Mouse (Mus musculus) embryo, embryonic 10 days (tissue): ENCODE data around the gene Tex264.
"Not testable (repeated sequence)": the region's sequence is repeated elsewhere in the genome, so short reads cannot be mapped to it uniquely, and the experiment has no call there.

Experiments
- DNase-seq: peaks from one replicate; pipeline ENCODE4 v3.0.0-alpha.2; 2015; ENCODE audit warnings: low spot score

Tex264 gene

DNA sequence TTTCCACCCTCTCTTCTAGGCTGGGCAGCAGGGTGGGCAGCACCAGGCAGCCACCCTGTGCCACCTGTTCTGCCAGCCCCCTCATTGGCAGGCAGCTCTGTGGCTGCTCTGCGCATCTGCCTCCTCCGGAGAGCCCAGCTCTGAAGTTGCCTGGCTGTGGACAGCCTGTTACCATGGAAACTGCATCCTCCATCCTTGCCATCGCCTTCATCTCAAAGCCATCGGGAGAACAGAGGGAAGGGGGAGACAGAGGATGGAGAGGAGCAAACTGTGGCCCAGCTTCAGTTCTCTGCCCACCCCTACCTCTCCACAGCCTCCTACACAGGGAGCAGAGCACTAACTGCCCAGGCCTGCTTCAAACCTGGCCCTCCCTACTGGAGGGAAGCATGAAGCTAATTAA, 21.3 kb downstream of the Tex264 start:
- DNase-seq: no peak

DNA sequence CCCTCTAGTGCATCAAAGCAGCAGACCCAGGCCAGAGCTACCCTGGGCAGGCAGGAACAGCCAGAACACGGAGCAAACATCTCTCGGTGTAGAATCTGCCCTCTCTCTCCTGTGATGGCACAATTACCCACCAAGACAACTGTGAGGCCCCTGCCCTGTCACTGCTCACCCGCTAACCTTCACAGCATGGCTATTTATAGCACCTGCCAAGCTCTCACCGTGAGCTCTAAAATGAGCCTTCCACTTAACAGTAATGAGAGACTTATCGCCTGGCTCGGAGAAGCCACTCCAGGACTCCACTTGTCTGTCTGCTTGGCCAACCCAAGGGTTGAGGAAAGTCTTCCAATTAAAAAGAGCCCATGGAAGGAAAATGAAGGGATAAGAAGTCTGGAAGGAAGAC, 22.5 kb downstream of the Tex264 start:
- no peak for DNase-seq

DNA sequence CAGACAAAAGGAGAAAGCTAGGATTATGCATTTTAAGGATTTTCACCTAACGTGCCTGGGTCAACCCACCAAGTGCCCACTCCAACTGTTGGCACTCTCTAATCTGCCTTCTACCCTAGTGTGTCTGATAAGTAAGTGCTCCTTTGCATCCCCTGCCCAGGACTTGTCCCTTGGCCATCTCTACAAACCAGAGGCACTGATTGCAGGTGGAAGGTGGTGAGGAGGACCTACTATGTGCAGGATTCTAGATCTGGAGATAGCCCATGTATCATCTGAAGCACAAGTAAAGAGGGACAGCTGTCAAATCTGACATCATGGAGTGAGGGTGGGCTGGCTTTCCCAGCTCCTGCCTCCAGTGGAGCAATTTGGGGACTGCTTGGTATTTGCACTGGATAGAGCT, 25.8 kb downstream of the Tex264 start:
- DNase-seq: no peak

DNA sequence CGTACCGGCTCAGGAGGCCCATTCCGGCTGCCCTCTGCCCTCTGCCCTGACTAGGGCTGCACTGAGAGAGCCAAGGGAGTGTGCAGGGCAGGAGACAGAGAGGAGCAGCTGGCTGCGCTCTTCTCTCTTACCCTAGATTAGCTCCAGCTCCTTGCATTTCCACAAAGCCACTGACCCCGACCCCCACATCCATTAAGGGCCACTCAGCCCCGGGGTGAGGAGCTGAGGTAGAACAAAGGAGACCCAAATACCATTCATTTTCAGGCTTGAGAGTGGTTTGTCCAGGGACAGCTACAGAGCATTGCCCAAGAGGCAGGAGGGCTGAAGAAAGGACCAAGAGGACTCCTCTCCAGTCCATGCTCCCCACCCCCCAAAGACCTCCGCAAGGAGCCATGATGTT, 26.3 kb downstream of the Tex264 start:
- DNase-seq: peak; percentile 58

GRCm38 (mm10) chr9:106657592-106657991, 28.1 kb downstream of the Tex264 start:
- DNase-seq: no peak

GRCm38 (mm10) chr9:106656820-106657219, 28.9 kb downstream of the Tex264 start:
- no peak for DNase-seq

DNA sequence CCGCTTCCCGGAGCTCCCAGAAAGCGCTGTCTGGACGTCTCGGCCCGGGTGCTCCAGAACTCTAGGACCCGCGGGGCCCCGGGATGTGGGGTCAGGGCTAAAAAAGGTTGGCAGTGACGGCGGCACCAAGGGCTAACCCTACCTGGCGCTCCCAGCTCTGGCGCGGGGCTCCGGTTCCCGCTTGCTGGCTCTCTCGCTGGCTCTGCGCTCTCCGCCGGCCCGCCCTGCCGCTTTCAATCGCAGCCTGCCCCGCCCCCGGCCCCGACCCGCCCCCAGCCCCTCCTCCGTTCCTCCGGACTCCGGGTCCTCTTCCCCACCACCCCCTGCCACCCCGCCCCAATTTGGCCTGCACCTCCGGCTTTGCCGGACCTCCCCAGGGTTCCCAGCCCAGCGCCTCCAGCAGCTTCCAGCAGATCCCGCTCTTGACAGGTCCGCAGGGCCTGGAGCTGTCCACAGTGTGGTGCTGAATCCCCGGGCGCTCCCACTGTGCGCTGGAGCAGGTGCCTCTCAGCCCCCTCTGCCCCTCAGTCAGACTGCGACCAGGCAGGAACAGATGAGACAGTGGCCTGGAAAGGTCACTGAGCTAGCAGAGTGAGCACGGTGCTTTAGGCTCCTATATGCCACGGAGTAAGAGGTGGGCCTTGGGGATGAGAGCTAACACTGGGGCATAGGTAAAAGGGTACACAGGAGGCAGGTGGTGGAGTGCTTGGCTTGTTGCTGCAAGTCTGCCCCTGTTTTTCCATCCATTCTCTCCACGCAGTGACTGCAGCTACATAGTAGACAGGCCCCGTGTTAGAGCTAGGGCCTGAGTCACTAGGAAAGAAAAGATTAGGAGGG, 29.6 kb downstream of the Tex264 start, which contains the start of gene Grm2:
Grm2 (minus strand) TSS at position 199 of the 837 bp plus-strand sequence.
- DNase-seq: peak; percentile 82

DNA sequence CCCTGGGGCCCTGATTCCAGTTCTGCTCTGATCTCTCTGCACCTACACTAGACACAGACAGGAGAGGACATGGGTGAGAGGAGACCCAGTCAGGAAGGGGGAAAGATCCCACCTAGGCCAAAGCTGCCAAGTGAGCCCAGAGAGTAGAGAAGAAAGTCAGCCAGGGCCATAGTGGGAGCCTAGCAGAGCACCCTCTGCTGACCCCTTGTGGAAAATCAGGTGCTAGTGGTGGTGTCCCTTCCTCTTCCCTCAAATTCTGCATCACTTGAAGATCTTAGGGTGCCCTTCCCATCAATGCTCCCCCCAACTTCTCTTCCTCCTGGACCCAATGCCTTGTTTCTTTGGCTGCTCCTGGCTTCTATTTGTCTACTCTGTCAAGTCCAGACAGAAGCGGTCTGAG, 33.0 kb downstream of the Tex264 start:
- DNase-seq: no peak

- DNase-seq: no peak
Observed at GRCm38 (mm10) chr9:106647226-106647625, 38.5 kb downstream of the Tex264 start.

- DNase-seq: no peak
Observed at GRCm38 (mm10) chr9:106645684-106646271, 39.9 kb downstream of the Tex264 start.

- peak; percentile 26 for DNase-seq
Observed at GRCm38 (mm10) chr9:106643787-106644186, 41.9 kb downstream of the Tex264 start.

GRCm38 (mm10) chr9:106643128-106643527, 42.6 kb downstream of the Tex264 start:
- DNase-seq: peak; percentile 91

DNA sequence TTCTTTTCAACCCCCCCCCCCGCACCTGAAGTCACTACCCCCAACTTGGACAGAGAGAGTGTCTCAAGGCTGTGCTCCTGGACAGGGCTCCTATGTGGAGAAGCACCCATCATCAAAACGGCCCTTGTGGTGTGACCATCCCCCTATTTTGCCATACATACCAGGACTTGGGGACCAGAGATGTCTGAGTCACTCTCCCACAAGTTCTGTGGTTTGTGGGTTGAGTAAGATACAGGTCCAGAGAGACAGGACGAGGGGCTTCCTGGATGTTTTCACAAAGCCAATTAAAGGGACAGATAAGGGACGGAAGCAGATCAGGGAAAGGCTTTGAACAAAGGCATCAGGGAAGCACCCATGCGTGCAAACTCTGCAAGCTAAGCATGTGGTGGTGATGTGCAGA, 44.4 kb downstream of the Tex264 start:
- no peak for DNase-seq

- no peak for DNase-seq
Observed at GRCm38 (mm10) chr9:106638154-106638553, 47.6 kb downstream of the Tex264 start.

DNA sequence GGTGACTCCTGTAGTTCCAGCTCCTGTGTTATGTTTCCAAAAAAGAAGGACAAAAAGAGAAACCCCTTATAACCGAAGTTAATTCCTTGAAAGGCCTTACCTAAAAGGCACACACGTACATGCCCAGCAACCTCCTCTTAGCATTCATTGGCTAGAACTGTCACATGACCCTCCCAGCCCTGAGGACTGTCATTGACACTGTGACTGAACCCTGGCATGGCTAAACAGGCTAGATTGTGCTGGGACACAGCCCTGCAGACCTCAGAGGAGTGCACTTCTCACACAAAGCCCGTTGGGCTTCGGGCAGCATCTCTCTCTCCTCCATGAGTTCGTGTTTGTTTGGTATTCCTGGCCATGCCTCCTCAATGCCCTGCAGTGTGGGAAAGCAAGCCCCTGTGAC, 53.5 kb downstream of the Tex264 start:
- DNase-seq: no peak

DNA sequence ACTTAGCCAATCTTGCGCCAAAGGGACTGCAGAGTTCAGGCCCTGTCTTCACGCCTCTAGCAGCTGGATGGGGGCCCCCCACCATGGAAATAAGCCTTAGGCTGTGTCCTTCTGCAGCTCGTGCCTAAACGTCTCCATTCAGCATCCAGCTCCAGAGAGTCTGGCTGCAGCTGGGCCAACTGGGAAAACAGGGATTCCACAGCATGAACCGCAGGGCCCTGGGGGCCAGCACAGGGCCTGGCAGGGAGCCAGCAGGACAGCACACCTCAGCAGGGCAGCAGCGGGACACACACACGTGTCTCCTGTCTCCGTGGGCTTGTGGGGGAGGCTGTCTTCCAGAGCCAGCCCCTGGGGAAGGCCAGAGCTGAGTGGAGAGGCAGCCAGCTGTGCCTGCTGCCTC, 57.9 kb downstream of the Tex264 start:
- not testable (repeated sequence) for DNase-seq

- no peak for DNase-seq
Observed at GRCm38 (mm10) chr9:106626282-106626681, 59.4 kb downstream of the Tex264 start, which contains the start of gene Iqcf6. Iqcf6 (plus strand) TSS chr9:106626582.

GRCm38 (mm10) chr9:106617496-106617895, 68.2 kb downstream of the Tex264 start:
- DNase-seq: no peak

DNA sequence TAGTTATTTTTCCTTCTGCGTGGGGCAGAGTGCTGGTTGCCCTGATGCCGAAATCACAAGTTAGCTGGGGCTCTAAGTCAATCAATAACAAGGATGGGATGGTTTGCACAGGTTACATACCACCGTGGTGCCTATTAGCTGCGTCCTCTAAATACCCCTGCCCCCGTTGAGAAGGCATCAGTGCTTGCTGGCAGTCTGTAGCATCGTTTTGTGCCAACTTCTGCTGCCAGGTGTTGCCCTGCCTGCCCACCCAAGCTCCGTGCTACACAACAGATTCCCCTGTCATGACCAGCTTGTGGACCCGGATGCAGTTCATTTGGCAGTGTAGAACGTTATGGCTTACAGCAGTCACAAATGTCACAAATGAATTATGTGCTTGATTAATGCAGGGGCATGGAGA, 69.4 kb downstream of the Tex264 start:
- DNase-seq: no peak

- DNase-seq: no peak
Observed at GRCm38 (mm10) chr9:106614616-106615015, 71.1 kb downstream of the Tex264 start.

- DNase-seq: no peak
Observed at GRCm38 (mm10) chr9:106613951-106614350, 71.8 kb downstream of the Tex264 start.

DNA sequence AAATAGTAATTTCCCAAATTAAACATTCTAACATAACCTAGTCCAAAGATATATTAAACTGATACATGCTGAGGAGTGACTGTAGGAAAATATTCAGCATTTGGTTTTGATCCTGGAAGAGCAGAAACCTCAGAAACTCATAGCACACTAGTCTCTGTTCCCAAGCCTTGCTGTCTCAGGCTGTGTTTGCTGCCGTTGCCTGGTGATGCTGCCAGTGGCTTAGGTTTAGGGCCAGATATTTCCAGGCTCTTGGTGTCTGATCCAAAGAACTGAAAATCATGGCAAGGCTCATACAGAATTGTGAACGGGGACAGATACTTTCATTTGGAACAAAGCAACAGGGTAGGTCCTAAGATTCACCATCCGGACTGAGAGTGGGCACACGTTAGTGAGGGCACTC, 75.0 kb downstream of the Tex264 start:
- DNase-seq: no peak
